Comparison of ENCODE assay signal across 14 mouse cellular contexts in the genomic region with DNA sequence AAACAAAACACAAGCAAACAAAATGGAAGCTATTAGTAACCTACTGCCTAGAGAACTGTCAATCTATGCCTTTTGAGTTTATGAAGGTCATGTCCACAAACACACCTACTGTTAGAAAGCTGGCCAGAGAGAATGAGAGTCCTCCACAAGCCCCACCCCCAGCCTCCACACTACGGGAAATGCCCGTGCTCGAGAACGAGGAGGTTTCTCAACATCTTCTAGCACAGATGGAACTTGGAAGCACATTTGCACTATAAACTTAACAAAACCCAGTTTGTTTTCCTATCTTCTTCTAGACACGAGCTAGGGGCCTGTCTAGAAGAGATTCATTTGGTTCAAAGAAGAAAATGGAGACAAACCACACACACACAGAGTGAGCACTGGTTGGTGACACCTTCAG. TPM values are rescaled to one million over a fixed set of nuclear protein-coding genes. Genes with fewer than 3 reads are reported as not detected.
A peak's percentile ranks its signal among the peaks of the same experiment; 100 is the strongest.
DNase-seq lines count a peak whose midpoint lies in the region; ATAC-seq and TF ChIP-seq lines count a peak whose summit lies in the region.
"Had no signal": no experiment of that assay in that cellular context is flagged by ENCODE, and none has a peak within 500 bp of the region (broad histone marks: within the 10 kb centered on the region; RNA-seq: fewer than 3 reads in every experiment).

No protein-coding gene starts in this region.

- 76% methylated on average over 5 of the region's 5 CpGs for WGBS in heart, embryonic 11.5 days (ENCODE audit: insufficient replicate concordance)
- WGBS in liver, embryonic 16.5 days (ENCODE audit: insufficient replicate concordance) = 49% methylated on average over 5 of the region's 5 CpGs
- 44% methylated on average over 5 of the region's 5 CpGs for whole genome bisulfite sequencing in liver, postnatal 0 days (ENCODE audit: insufficient replicate concordance)
- 94% methylated on average over 5 of the region's 5 CpGs for WGBS in hindbrain, embryonic 16.5 days

- no peak for ATAC-seq in heart, embryonic 11.5 days (replicated peaks; ENCODE audit: insufficient number of reproducible peaks, low FRiP score, low TSS enrichment)
- ATAC-seq in liver, embryonic 16.5 days (ENCODE audit: low read depth) = no peak
- peak; percentile 49 for ATAC-seq in liver, postnatal 0 days
- no peak for ATAC-seq in hindbrain, embryonic 16.5 days
- ATAC-seq: forebrain, embryonic 15.5 days had no signal

- no peaks in the 10 kb centered on the region for H3K27me3 ChIP-seq in heart, embryonic 11.5 days (ENCODE audit: control insufficient read depth, insufficient read depth, low read length)
- no peaks in the 10 kb centered on the region for H3K27me3 ChIP-seq in liver, embryonic 16.5 days (ENCODE audit: control insufficient read depth, insufficient read depth, low read depth, low read length)
- H3K27me3 ChIP-seq in liver, postnatal 0 days (ENCODE audit: insufficient read depth, low read length) = no peaks in the 10 kb centered on the region
- no peaks in the 10 kb centered on the region for H3K27me3 ChIP-seq in hindbrain, embryonic 16.5 days (replicated peaks; ENCODE audit: control insufficient read depth, insufficient read depth, low read length)
- H3K27me3 ChIP-seq: forebrain, embryonic 15.5 days; limb, embryonic 13.5 days had no signal

- TF ChIP-seq CTCF in liver, postnatal 0 days (IDR thresholded peaks at IDR 0.05; ENCODE audit: low read depth) = no peak

- no peak overlapping the region for H3K4me2 ChIP-seq in heart, embryonic 11.5 days
- no peak overlapping the region for H3K4me2 ChIP-seq in liver, embryonic 16.5 days (ENCODE audit: low read depth, low read length)
- peak overlapping the region; percentile 23; the same call in 1 of the 2 replicates for H3K4me2 ChIP-seq in liver, postnatal 0 days (ENCODE audit: low read depth, low read length)
- H3K4me2 ChIP-seq in hindbrain, embryonic 16.5 days (ENCODE audit: low read length) = no peak overlapping the region
- H3K4me2 ChIP-seq: forebrain, embryonic 15.5 days; limb, embryonic 13.5 days had no signal

- 0 out of 2 replicates have a peak, but pooled peaks have one; percentile 1 for TF ChIP-seq EP300 in liver, postnatal 0 days (IDR thresholded peaks at IDR 0.05; ENCODE audit: low read depth)

- H3K4me3 ChIP-seq in heart, embryonic 11.5 days (ENCODE audit: low read depth, low read length) = no peak overlapping the region
- H3K4me3 ChIP-seq in liver, embryonic 16.5 days (ENCODE audit: low read depth, low read length) = no peak overlapping the region
- H3K4me3 ChIP-seq in liver, postnatal 0 days (ENCODE audit: low read depth, low read length) = no peak overlapping the region
- H3K4me3 ChIP-seq in hindbrain, embryonic 16.5 days (ENCODE audit: low read length) = no peak overlapping the region
- H3K4me3 ChIP-seq: forebrain, embryonic 15.5 days; left cerebral cortex, adult 2 months; limb, embryonic 13.5 days had no signal

- peak; percentile 90 for DNase-seq in heart, adult 11 months
- no peak for DNase-seq in liver
- peak; percentile 54 for DNase-seq in liver, postnatal 0 days
- no peak for DNase-seq in c-Kit-positive CD71-positive TER-119-positive erythroid progenitor cells, embryonic 14.5 days (ENCODE audit: low spot score)
- DNase-seq: B cell, adult 2 months; cerebellum, postnatal 14 days; midbrain, embryonic 14.5 days; thymus, postnatal 4 days had no signal

- no peaks in the 10 kb centered on the region for H3K36me3 ChIP-seq in heart, embryonic 11.5 days (ENCODE audit: control insufficient read depth, insufficient read depth, low read length)
- no peaks in the 10 kb centered on the region for H3K36me3 ChIP-seq in liver, embryonic 16.5 days (ENCODE audit: control insufficient read depth, insufficient read depth)
- H3K36me3 ChIP-seq in liver, postnatal 0 days (replicated peaks; ENCODE audit: insufficient read depth, low read length) = peaks cover 18% of the 10 kb centered on the region
- H3K36me3 ChIP-seq in hindbrain, embryonic 16.5 days (ENCODE audit: control insufficient read depth, insufficient read depth, low read length) = no peaks in the 10 kb centered on the region

- H3K9ac ChIP-seq in heart, embryonic 11.5 days (ENCODE audit: low read depth, low read length) = no peak overlapping the region
- H3K9ac ChIP-seq in liver, embryonic 16.5 days (ENCODE audit: low read depth, low read length) = no peak overlapping the region
- H3K9ac ChIP-seq in liver, postnatal 0 days (replicated peaks) = no peak overlapping the region
- H3K9ac ChIP-seq in hindbrain, embryonic 16.5 days (ENCODE audit: low read depth, low read length) = no peak overlapping the region
- H3K9ac ChIP-seq: forebrain, embryonic 15.5 days; limb, embryonic 13.5 days had no signal

- peaks cover 28% of the 10 kb centered on the region for H3K4me1 ChIP-seq in heart, embryonic 11.5 days (ENCODE audit: control insufficient read depth, insufficient read depth, low read length)
- peaks cover 25% of the 10 kb centered on the region for H3K4me1 ChIP-seq in liver, embryonic 16.5 days (ENCODE audit: control insufficient read depth, low read depth, low read length)
- H3K4me1 ChIP-seq in liver, postnatal 0 days (ENCODE audit: insufficient read depth) = peaks cover 41% of the 10 kb centered on the region
- peaks cover under 1% of the 10 kb centered on the region; the same call in 1 of the 2 replicates for H3K4me1 ChIP-seq in hindbrain, embryonic 16.5 days (ENCODE audit: control insufficient read depth, insufficient read depth, low read depth, low read length)
- H3K4me1 ChIP-seq: limb, embryonic 13.5 days had no signal

- H3K27ac ChIP-seq in heart, embryonic 11.5 days (ENCODE audit: low read depth, low read length) = no peak overlapping the region; the same call in 1 of the 2 replicates
- H3K27ac ChIP-seq in liver, embryonic 16.5 days (ENCODE audit: low read length) = peak overlapping the region; percentile 10; the same call in 1 of the 2 replicates
- H3K27ac ChIP-seq in liver, postnatal 0 days (ENCODE audit: low read depth) = peak overlapping the region; percentile 78
- H3K27ac ChIP-seq in hindbrain, embryonic 16.5 days (ENCODE audit: low read depth, low read length) = no peak overlapping the region
- H3K27ac ChIP-seq: forebrain, embryonic 15.5 days; left cerebral cortex, adult 2 months; limb, embryonic 13.5 days had no signal

- no peaks in the 10 kb centered on the region for H3K9me3 ChIP-seq in heart, embryonic 11.5 days (replicated peaks; ENCODE audit: control insufficient read depth, low read length)
- H3K9me3 ChIP-seq in liver, embryonic 16.5 days (replicated peaks; ENCODE audit: control insufficient read depth, low read length) = no peaks in the 10 kb centered on the region
- H3K9me3 ChIP-seq in liver, postnatal 0 days (ENCODE audit: low read length) = no peaks in the 10 kb centered on the region
- no peaks in the 10 kb centered on the region for H3K9me3 ChIP-seq in hindbrain, embryonic 16.5 days (ENCODE audit: control insufficient read depth, low read length)
- H3K9me3 ChIP-seq: forebrain, embryonic 15.5 days; limb, embryonic 13.5 days had no signal

RNA-seq across cellular contexts. Expression of gene Grb2, which starts 18.0 kb away (rescaled TPM):
- 42.7 and 56.3 TPM in 2 replicates for polyA plus RNA-seq in heart, embryonic 11.5 days (2014; fragmentation: Nextera tagmentation; extraction: Ambion mirVana)
- polyA plus RNA-seq in liver, embryonic 16.5 days (2015; fragmentation: Nextera tagmentation; extraction: Ambion mirVana) = 49.1 and 53.1 TPM in 2 replicates
- polyA plus RNA-seq in liver, postnatal 0 days (2015; fragmentation: Nextera tagmentation; extraction: Ambion mirVana) = 40.4 and 45.6 TPM in 2 replicates
- 183 and 193 TPM in 2 replicates for polyA plus RNA-seq in hindbrain, embryonic 16.5 days (2015; fragmentation: Nextera tagmentation; extraction: Ambion mirVana)

Comparison
In these comparisons a context has a peak if more than half of its experiments do, and no peak if none do; other contexts are left out.
1. DNase-seq: peak in heart, adult 11 months (single experiment) and liver, postnatal 0 days (single experiment); none in liver (single experiment) and c-Kit-positive CD71-positive TER-119-positive erythroid progenitor cells, embryonic 14.5 days (single experiment).
2. H3K27ac ChIP-seq: peak in liver, embryonic 16.5 days (single experiment) and liver, postnatal 0 days (single experiment); none in heart, embryonic 11.5 days (single experiment) and hindbrain, embryonic 16.5 days (single experiment).